Mouse (Mus musculus): ENCODE measurements around the gene Tmem102. TPM values are rescaled to one million over a fixed set of nuclear protein-coding genes. Genes with fewer than 3 reads are reported as not detected.

Tmem102 gene
- total RNA-seq (2023): not detected

DNA sequence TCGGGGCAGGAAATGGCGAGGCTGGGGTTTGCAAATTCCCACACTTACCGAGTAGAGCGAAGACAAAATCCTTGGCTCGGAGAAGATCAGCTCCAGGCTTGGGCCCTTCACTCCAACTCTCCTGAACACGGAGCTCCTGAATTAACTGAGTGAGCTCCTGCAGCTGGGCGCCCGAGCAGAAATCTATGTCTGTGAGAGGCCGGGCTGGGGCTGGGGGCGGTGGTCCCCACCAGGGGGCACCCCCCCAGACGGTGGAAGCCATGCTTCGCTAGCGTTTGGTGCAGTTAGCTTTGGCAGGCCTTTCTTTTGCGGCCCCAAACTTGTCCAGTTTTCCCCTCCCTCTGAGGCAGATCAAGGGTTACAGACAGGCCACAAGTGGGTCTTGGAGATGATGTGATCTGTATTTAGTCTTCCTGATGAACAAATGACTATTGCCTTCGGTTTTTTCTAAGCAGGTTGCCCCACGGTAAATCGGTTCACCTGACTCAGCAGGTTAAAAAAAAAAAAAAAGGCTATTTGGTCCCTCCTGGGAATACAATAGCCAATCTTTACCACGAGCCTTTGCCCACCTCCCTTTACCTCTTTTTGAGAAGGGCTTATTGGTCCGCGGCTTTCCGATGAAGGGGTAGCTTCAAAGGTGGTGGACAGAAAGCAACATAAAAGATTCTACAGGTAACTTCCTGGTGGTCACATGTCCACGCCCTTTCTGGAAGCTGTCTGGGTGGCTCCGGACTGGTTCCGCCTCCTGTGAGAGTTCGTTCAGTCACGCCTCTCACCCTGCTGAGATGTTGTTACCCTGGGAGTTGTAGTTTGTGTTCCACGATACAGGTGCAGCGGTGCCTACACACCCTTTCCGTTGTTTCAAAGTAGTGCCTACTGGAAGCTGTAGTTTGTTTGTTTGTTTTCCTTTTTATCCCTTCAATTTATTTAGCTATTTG, at the start of gene Tmem102:
Gene Tmem102 (minus strand): TSS at position 653 of the 938 bp plus-strand sequence.

DNA sequence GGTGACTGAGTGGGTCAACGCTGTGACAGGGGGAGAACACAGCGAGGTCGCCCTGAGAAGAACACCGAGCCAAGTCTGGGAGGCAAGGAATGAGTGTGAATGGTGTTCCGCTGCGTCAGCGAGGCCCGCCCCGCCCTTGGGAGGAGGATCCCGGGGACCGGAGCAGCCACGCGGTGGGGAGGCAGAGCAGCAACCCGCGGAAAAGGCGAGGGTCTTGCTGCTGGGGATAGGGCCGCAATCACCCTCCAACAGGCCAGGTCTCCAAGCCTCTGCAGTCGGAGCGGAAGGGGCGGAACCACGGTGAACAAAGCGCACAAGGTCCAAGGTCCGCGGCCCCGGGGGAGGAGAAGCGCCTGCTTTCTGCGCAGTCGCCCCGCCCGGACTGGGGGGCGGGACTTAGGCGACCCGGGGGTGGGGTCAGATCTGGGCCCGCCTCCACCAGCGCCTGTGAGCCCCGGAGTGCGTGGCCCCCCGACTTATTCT, 40.8 kb upstream of the Tmem102 start, which contains the start of gene Plscr3:
Gene Plscr3 (plus strand): TSS at position 179 of the 483 bp plus-strand sequence.

DNA sequence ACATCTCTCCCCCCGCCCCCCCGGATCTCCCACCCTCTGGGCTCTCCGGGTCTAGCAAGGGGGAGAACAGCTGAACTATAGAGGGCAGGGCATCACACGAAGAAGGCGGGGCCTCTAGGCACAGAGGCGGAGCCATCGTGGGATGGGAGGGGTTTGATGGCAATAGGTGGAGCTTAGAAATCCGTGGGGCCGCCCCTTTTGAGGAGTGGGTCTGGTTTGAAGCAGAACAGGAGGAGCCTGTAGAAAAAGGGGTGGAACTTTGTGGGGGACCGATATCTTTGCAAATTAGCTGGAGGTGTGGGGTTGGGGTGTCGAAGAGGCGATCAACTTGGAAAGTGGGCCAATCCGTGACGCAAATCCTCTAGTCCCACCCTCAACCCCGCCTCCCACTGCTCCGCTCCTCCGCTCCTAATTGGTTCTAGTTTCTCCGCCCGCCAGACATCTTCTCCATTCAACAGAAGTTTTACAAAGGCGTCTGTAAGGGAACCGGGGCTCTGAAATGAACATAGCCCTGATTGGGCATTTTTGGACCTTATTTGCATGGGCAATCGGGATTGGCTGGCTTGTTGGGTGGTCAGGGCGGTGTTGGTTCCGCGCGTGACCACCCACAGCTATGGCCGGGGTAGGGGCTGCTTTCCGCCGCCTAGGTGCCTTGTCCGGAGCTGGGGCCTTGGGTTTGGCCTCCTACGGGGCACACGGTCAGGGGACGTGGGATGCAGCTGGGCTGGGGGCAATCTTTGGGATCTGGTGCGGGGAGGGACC, 32.7 kb upstream of the Tmem102 start, which contains the start of gene Tmem256:
Gene Tmem256 (plus strand): TSS at position 563 of the 762 bp plus-strand sequence.

DNA sequence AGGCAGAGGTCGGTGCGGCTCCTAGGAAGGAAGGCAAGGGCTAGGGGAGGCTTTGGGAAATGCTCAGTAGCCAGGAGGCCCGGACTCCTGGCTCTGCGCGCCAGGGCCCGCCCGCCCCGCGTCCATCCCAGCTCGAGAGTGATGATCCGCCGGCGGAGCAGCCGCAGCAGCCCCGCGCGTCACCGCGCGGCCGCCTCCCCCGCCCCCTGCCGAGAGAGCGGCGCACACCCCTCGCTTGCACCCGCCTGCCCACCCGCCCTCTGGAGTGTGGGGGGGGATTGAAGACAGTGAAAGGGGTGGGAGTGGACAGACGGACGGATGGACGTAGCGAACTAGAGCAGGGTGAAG, 32.2 kb upstream of the Tmem102 start, which contains the start of gene Nlgn2:
Gene Nlgn2 (minus strand): TSS at position 181 of the 348 bp plus-strand sequence.

DNA sequence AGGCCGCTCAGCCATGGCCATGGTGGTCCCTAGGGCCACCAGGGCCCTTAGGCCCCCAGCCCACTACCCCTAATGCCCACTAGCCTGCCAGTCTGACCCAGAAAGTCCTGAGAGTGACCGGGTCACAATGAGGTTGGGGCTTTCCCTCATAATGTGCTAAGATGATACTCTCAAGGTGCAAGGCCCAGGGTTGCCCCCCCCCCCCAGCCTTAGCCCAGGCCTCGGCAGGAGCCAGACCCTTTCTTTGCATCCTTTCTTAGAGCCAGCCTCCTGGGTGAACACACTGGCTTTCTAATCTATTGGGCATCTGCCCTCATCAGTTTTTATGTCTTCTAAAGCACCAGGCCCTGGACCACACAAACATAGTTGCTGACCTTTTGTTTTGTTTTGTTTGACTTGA, 16.7 kb upstream of the Tmem102 start, which contains the start of gene Spem1:
Gene Spem1 (minus strand): TSS at position 101 of the 400 bp plus-strand sequence.

DNA sequence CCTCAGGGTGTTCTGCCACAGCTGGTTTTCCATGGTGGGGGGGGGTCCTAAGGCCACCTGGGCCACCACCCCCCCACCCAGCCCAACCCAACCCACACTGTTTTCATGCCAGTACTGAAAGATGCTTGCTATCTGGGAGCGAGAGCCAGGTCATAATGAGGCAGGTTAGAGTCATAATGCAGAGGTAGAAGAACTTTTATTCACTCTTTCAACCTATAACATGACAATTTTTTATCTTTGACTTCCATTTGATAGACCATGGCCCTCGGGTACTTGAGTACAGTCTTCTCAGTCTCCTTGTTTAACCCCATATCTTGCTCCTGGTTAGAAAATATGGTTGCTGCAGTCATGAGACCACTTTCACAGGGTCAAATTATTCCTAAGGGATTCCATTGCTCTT, 12.9 kb upstream of the Tmem102 start, which contains the start of gene Spem2:
Gene Spem2 (minus strand): TSS at position 101 of the 400 bp plus-strand sequence.

DNA sequence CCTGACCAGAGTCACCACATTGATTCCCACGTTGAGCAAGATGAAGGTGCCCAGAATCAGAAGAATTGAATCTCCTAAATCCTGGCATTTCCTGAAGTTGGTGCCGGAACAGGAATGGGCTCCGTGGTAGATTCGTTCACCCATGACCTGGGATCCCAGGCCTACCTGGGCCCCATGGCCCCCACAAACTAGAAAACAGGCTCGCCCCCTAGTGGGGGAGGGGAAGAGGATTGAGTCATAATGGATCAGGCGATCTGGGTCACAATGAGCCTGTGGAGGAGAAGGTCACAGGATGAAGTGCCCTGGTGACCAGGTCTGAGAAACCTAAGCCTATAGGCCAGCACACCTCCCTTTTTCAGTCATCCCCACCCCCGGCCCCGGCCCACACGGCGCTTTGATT, 9.7 kb upstream of the Tmem102 start, which contains the start of gene Gm39566:
Gene Gm39566 (minus strand): TSS at position 144 of the 400 bp plus-strand sequence.

DNA sequence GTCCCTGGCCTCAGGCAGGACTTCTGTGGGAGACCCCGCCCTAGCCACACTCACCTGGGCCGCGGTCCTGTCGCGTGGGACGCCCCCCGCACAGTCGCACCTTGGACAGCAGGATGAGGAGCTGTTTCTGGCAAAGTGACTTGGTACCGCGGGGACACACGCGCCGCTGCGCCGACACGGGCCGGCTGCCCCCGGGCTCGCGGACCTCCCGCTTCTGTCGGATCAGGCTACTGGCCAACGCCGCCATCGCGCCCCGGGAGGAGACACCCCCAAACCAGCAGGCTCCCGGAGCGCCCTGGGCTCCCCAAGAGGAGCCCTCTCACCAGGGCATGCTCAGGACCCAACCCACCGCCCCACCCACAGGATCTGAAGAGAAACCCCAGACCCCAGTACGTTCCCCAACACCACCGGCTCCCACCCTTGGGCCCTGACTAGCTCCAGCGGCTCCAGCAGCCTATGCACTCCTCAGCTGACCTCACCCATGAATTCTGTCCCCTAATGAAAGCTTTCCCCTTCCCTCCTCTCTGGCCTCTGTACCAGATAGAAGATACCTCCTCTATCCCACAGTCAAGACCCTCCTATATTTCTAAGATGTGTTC, 3.9 kb downstream of the Tmem102 start, which contains the start of gene Fgf11:
Gene Fgf11 (minus strand): TSS at position 479 of the 599 bp plus-strand sequence.

DNA sequence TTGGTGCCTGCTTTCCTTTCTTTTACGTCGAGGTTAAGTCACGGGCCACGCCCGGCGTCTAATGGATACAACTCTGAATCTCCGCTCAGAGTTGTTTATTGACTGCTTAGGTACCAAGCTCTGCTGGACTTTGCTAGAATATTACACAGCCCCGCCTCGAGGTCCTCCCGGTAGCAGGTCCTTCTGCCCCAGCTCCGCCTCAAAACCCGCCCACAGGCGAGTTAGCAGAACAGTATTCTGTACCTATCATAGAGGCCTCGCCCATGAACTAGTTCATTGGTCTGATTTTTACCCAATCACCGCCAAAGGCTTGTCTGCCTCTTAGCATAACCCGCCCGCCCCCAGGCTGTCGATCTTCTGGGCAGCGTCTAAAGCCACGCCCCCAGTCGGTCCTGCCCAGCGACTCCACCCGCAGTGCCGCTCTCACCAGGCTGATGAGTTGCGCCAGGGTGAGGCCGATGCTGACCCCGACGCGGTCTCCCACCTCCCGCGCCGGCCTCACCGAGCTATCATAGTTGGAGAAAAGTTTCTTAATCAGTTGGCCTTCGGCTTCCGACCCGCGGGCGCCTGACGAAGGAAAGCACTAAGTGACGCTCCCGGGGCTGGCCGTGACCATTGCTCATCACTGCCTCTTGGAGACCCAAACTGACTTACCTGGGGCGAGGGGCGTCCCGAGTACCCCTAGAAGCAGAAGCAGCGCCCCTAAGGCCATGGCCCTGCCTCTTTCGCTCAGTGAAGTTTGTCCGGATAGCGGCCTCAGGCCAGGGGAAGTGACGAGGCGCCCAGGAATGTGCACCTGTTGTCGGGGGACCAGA, 10.0 kb downstream of the Tmem102 start, which contains the start of gene Chrnb1:
Gene Chrnb1 (minus strand): TSS at position 776 of the 815 bp plus-strand sequence.

DNA sequence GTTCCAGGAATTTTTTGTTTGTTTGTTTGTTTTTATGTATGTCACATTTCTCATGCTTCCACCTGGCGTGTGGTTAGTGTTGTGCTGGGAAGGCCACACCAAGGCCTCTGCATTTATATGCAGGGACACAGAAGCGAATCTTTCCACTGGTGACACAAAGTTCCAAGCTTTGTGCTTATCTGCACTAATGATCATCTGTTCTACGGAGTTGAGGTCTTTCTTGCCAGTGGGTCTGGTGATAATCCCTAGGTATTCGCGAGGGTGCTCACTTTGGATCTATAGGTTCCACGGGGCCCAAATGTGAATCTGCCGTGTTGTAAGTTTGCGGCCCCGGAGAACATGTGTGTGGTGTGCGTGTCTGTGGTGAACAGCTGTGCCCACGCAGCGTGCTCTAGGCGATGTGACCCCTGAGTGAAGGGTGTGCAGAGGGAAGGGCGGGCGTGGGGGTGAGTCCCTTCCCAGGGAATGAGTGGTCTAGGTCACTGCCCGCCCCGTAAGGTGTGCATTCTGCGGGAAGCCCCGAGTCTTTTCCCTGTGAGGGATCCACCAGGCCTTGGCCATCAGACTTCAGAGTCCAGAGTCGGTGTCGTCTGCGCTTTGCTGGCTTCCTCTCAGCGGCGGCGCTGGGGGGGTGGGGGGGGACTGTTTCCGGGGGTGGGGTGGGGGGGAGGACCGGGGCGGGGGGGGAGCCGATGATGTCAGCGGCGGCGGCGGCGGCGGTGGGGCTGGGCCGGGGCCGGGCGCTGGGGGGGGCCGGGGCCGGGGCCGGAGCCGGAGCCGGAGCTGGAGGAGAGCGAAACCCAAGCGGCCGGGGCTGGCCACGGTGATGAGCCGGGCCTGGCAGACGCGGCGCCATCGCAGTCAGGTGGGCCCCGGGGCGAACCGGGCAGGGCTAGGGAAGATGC, 40.0 kb downstream of the Tmem102 start, which contains the start of gene Zbtb4:
Gene Zbtb4 (plus strand): TSS at position 692 of the 905 bp plus-strand sequence.

DNA sequence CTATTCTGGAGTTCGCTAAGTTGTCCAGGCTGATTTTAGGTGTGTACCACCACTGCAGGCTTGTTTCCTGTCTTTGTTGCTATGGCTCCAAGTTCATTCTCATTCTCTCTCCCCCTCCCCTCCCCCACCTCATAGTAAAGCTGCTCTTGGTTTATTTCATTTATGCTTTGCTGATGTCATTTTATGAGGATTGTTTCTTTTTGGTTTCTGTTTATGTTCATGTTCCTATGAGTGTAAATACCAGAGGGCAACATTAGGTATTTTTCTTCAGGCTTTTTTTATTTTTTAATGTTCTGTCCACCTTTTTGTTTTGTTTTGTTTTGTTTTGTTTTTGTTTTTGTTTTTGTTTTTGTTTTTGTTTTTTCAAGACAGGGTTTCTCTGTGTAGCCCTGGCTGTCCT, 43.6 kb downstream of the Tmem102 start, which contains the start of gene Slc35g3:
Gene Slc35g3 (minus strand): TSS at position 101 of the 400 bp plus-strand sequence.

DNA sequence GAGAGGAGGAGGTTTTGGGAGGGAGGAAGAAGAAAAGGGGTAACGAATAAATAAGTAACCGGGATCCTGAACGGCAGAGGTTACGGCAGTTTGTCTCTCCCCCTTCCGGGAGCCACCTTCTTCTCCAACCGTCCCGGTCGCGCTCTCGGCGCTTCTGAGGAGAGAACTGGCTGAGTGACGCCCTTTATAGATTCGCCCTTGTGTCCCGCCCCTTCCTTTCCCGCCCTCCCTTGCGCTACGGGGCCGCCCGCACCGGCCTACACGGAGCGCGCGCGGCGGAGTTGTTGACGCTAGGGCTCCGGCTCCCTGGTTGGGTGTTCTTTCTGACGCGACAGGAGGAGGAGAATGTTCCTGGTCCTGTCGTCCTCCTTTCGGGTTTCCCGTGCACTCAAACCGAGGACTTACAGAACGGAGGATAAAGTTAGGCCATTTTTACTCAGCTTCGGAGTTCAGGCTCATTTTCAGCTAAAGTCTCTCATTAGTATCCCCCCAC, 46.9 kb downstream of the Tmem102 start, which contains the start of gene Polr2a:
Gene Polr2a (minus strand): TSS at position 160 of the 493 bp plus-strand sequence.

Other genes with a start within 250 kb of the Tmem102 start
- gene Efnb3, start 245.4 kb downstream of the Tmem102 start, total RNA-seq (2023): under 1 TPM; 0.18 to 0.20 TPM
- 1 to 10 TPM; 9.0 to 9.8 TPM for gene Wrap53, start 225.4 kb downstream of the Tmem102 start, total RNA-seq (2023)
- gene Trp53, start 225.3 kb downstream of the Tmem102 start, total RNA-seq (2023): 10 to 100 TPM; 59.1 to 59.7 TPM
- 1 to 10 TPM; 5.4 to 6.9 TPM for gene Atp1b2, start 199.7 kb downstream of the Tmem102 start, total RNA-seq (2023)
- gene Shbg, start 187.7 kb downstream of the Tmem102 start, total RNA-seq (2023): not detected
- not detected for gene Sat2, start 183.6 kb downstream of the Tmem102 start, total RNA-seq (2023)
- gene Fxr2, start 172.6 kb downstream of the Tmem102 start, total RNA-seq (2023): 10 to 100 TPM; 42.3 to 53.2 TPM
- gene Sox15, start 150.3 kb downstream of the Tmem102 start, total RNA-seq (2023): under 1 TPM in 1 of 2 experiments, not detected in 1; 0.55 TPM
- gene Mpdu1, start 143.0 kb downstream of the Tmem102 start, total RNA-seq (2023): 10 to 100 TPM; 51.6 to 54.9 TPM
- gene Cd68, start 139.5 kb downstream of the Tmem102 start, total RNA-seq (2023): 100 to 1,000 TPM; 138 to 157 TPM
- gene Eif4a1, start 133.2 kb downstream of the Tmem102 start, total RNA-seq (2023): 100 to 1,000 TPM; 554 to 653 TPM
- gene Senp3, start 123.5 kb downstream of the Tmem102 start, total RNA-seq (2023): 10 to 100 TPM; 64.7 to 65.2 TPM
- 10 to 100 TPM; 15.8 to 16.0 TPM for gene Tnfsf13, start 119.8 kb downstream of the Tmem102 start, total RNA-seq (2023)
- 1 to 10 TPM; 7.9 to 8.7 TPM for gene Tnfsf12, start 109.8 kb downstream of the Tmem102 start, total RNA-seq (2023)
- gene Tnfsfm13, start 109.5 kb downstream of the Tmem102 start, total RNA-seq (2023): 1 to 10 TPM; 4.7 to 5.5 TPM
- 10 to 100 TPM; 82.6 to 86.1 TPM for gene Polr2a, start 47.0 kb downstream of the Tmem102 start, total RNA-seq (2023)
- gene Slc35g3, start 43.7 kb downstream of the Tmem102 start, total RNA-seq (2023): not detected
- gene Zbtb4, start 39.7 kb downstream of the Tmem102 start, total RNA-seq (2023): 1 to 10 TPM; 2.4 to 3.3 TPM
- 1 to 10 TPM in 1 of 2 experiments, under 1 TPM in 1; 0.79 to 1.9 TPM for gene Chrnb1, start 9.7 kb downstream of the Tmem102 start, total RNA-seq (2023)
- under 1 TPM in 1 of 2 experiments, not detected in 1; 0.18 TPM for gene Fgf11, start 3.8 kb downstream of the Tmem102 start, total RNA-seq (2023)
- not detected for gene Gm39566, start 9.7 kb upstream of the Tmem102 start, total RNA-seq (2023)
- not detected for gene Spem2, start 12.8 kb upstream of the Tmem102 start, total RNA-seq (2023)
- not detected for gene Spem1, start 16.6 kb upstream of the Tmem102 start, total RNA-seq (2023)
- gene Nlgn2, start 32.2 kb upstream of the Tmem102 start, total RNA-seq (2023): 1 to 10 TPM; 1.3 to 2.1 TPM
- gene Tmem256, start 32.9 kb upstream of the Tmem102 start, total RNA-seq (2023): 100 to 1,000 TPM in 1 of 2 experiments, 10 to 100 TPM in 1; 99.2 to 106 TPM
- 10 to 100 TPM; 35.0 to 35.9 TPM for gene Plscr3, start 40.8 kb upstream of the Tmem102 start, total RNA-seq (2023)
- not detected for gene Tnk1, start 53.1 kb upstream of the Tmem102 start, total RNA-seq (2023)
- gene Tmem95, start 72.4 kb upstream of the Tmem102 start, total RNA-seq (2023): 1 to 10 TPM in 1 of 2 experiments, under 1 TPM in 1; 0.88 to 1.2 TPM
- 1 to 10 TPM; 8.6 to 9.0 TPM for gene Kctd11, start 75.8 kb upstream of the Tmem102 start, total RNA-seq (2023)
- 100 to 1,000 TPM; 260 to 263 TPM for gene Acap1, start 89.9 kb upstream of the Tmem102 start, total RNA-seq (2023)
- 1 to 10 TPM; 3.0 to 3.2 TPM for gene 2810408A11Rik, start 95.4 kb upstream of the Tmem102 start, total RNA-seq (2023)
- gene Neurl4, start 95.4 kb upstream of the Tmem102 start, total RNA-seq (2023): 10 to 100 TPM; 20.9 to 27.6 TPM
- 10 to 100 TPM; 69.0 to 84.5 TPM for gene Gps2, start 108.3 kb upstream of the Tmem102 start, total RNA-seq (2023)
- 100 to 1,000 TPM; 482 to 501 TPM for gene Eif5a, start 116.3 kb upstream of the Tmem102 start, total RNA-seq (2023)
- not detected for gene Ybx2, start 130.2 kb upstream of the Tmem102 start, total RNA-seq (2023)
- gene Slc2a4, start 142.6 kb upstream of the Tmem102 start, total RNA-seq (2023): 1 to 10 TPM in 1 of 2 experiments, under 1 TPM in 1; 0.97 to 1.3 TPM
- not detected for gene Cldn7, start 159.2 kb upstream of the Tmem102 start, total RNA-seq (2023)
- 10 to 100 TPM; 75.0 to 80.3 TPM for gene Ctdnep1, start 175.5 kb upstream of the Tmem102 start, total RNA-seq (2023)
- gene Elp5, start 176.9 kb upstream of the Tmem102 start, total RNA-seq (2023): 10 to 100 TPM; 24.3 to 31.0 TPM
- 100 to 1,000 TPM; 475 to 527 TPM for gene Gabarap, start 185.5 kb upstream of the Tmem102 start, total RNA-seq (2023)
- gene Phf23, start 190.2 kb upstream of the Tmem102 start, total RNA-seq (2023): 10 to 100 TPM; 41.2 to 53.6 TPM
- 10 to 100 TPM; 15.0 to 18.2 TPM for gene Dvl2, start 195.0 kb upstream of the Tmem102 start, total RNA-seq (2023)
- gene Acadvl, start 209.8 kb upstream of the Tmem102 start, total RNA-seq (2023): 10 to 100 TPM; 39.3 to 50.0 TPM
- 1 to 10 TPM; 5.5 to 5.8 TPM for gene Dlg4, start 211.3 kb upstream of the Tmem102 start, total RNA-seq (2023)
- gene Asgr1, start 248.5 kb upstream of the Tmem102 start, total RNA-seq (2023): not detected